Mouse (Mus musculus): ENCODE measurements around the gene Pip. TPM values are rescaled to one million over a fixed set of nuclear protein-coding genes. Genes with fewer than 3 reads are reported as not detected.

Pip gene
- total RNA-seq (2021): not detected
- long read RNA-seq, experiment 1: 0 reads
- long read RNA-seq, experiment 2: 0 reads

- no peak for DNase-seq
Measured at GRCm38 (mm10) chr6:41847235-41847634, at the start of gene Pip. Pip (plus strand) TSS chr6:41847535.

- no peak for DNase-seq
Measured at GRCm38 (mm10) chr6:41824086-41824485, 23.2 kb upstream of the Pip start.

- no peak for DNase-seq
Measured at GRCm38 (mm10) chr6:41829516-41829915, 17.8 kb upstream of the Pip start.

GRCm38 (mm10) chr6:41852689-41853088 lies 5.4 kb downstream of the Pip start, which contains the start of gene Sval2:
Sval2 (plus strand) TSS chr6:41852989.
- no peak for DNase-seq

GRCm38 (mm10) chr6:41864038-41864437 lies 16.7 kb downstream of the Pip start:
- DNase-seq: no peak

Other genes with a start within 250 kb of the Pip start
- gene Ephb6, start 242.1 kb upstream of the Pip start, total RNA-seq (2021): 1 to 10 TPM; 1.2 to 1.6 TPM
- not detected for gene Trpv6, start 211.1 kb upstream of the Pip start, total RNA-seq (2021)
- gene Trpv5, start 166.8 kb upstream of the Pip start, total RNA-seq (2021): not detected
- gene Llcfc1, start 163.1 kb upstream of the Pip start, total RNA-seq (2021): not detected
- gene Kel, start 143.2 kb upstream of the Pip start, total RNA-seq (2021): not detected
- gene Olfr459, start 72.4 kb upstream of the Pip start, total RNA-seq (2021): not detected
- gene Sval2, start 5.5 kb downstream of the Pip start, total RNA-seq (2021): not detected
- not detected for gene Sval1, start 104.1 kb downstream of the Pip start, total RNA-seq (2021)
- gene Sval3, start 120.6 kb downstream of the Pip start, total RNA-seq (2021): not detected
- gene Sva, start 190.9 kb downstream of the Pip start, total RNA-seq (2021): not detected